Mouse (Mus musculus) adrenal gland, postnatal 4 days (tissue): ENCODE measurements around the gene Gm28845. TPM values are rescaled to one million over a fixed set of nuclear protein-coding genes. Genes with fewer than 3 reads are reported as not detected.
"Not testable (repeated sequence)": the region's sequence is repeated elsewhere in the genome, so short reads cannot be mapped to it uniquely, and the experiment has no call there.

Source experiments
- DNase-seq, 2 experiments: peaks; one replicate each; pipeline ENCODE4 v3.0.0; 2021 to 2022; ENCODE audit warnings: low spot score in 2 of 2, mixed read lengths in 2 of 2
- total RNA-seq, 2 experiments: library from RNA; stranded (reverse); gene quantifications; 2 replicates each; pipeline ENCODE4 v1.2.3; 2021

The Gm28845 gene
- total RNA-seq, 2 experiments from 2014 or later = not detected

DNA sequence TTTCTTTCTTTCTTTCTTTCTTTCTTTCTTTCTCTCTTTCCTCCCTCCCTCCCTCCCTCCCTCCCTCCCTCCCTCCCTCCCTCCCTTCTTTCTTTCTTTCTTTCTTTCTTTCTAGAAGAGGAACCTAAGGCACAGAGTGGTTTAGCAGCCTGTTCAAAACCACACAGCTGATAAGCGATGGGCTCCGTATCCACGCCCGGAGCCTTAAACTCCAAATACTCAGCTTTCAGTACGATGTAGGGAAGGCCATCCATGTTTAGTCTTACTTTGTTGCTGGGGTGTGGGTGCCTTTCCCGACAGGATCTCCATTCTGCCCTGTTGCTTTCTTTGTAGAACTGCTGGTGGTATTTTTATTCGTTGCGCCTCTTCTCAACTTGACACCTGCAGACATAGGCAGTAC, 10.2 kb downstream of the Gm28845 start:
- DNase-seq = no peak

DNA sequence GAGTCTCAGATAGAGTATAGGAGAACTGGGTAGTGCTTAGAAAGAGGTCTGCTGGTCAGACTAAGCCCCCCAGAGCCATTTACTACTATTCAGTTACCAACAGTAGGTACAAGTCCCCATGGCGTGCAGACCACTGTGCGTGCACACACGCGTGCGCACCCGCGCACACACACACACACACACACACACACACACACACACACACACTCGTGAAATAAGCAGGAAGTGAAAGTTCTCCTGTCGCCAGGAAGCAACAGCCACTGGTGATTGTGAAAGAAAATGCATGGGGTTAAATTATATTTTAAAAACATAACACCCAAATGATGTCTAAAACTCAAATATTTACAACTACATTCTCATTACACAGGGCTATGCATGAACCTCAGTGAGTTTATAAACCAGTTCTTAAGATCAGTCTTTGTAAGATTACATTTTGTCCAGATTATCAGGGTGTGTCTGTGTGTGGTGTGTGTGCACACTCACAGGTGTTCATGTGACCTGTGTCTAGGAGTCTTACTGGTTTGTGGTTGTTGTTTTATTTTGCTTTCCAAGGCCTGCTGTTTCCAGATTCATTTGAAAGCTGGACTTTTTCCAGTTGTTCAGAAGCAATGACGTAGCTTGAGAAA, 11.6 kb downstream of the Gm28845 start:
- DNase-seq = no peak

DNA sequence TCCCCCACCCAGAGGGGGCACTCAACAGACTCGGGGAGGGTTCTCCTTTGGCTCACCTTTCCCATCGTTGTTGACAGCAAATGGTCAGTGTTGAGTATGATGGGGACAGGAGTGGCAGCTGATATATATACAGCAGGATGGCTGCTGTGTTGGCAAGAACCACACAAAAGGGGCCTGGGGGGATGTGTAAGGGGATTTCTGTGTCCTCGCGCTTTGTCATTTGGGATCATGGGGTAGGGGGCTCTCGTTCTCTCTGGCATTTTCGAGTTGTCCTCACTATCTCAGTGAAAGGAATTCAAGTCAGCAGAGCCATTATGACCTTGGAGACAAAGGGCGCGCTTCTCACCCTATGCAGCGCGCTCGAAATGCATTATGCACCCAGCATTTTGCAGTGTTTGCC, 16.1 kb downstream of the Gm28845 start, which contains the start of gene Cryga:
Gene Cryga (minus strand): TSS at position 101 of the 400 bp plus-strand sequence.
- DNase-seq = no peak

DNA sequence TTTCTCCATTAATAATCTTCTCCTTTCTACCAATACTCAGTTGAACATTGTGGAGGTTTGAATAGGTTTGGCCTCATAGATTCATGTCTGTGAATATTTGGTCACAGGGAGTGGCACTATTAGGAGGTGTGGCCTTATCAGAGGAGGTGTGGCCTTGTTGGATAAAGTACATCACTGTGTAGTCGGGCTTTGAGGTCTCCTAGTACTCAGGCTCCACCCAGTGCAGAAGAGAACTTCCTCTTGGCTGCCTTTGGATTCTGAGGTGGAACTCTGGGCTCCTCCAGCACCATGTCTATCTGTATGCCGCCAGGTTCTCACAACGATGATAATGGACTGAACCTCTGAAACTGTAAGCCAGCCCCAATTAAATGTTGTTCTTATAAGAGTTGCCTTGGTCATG, 22.4 kb downstream of the Gm28845 start:
- DNase-seq = no peak

DNA sequence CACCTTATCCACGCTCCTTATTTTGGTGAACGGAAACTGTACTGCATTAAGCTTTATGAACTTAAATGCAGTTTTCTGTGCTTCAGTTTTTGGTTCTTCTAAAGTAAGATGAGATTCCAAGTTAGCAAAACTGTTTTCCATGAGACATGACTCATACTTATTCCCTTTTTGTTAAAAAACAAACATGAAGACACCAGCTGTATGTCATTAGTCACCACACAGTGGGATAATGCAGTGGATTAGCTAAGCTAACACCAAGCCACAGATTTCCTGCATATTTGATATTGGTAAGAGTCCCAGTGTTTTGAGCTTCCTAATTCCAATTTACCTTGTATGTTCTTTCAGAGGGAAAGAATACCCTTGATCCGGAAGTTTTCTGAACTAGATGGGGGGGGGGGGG, 27.8 kb downstream of the Gm28845 start:
- DNase-seq = no peak

DNA sequence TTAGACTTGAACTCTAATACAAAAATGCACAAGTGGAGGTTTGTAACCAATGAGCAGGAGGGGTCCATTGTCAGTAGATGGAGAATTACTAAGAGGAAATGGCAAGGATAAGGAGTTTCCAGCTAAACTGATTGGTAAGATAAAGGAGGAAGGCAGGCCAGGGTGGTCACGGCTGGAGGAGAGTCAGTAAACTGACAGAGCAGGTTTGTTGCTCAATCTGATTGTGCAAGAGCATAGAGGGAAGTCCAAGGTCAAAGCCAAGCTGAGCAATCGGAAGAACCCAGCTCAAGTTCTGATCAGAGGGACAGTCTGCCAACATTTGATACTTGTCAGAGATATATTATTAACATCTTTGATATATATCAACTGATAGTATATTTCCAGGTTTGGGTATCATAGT, 29.0 kb downstream of the Gm28845 start:
- DNase-seq = no peak

DNA sequence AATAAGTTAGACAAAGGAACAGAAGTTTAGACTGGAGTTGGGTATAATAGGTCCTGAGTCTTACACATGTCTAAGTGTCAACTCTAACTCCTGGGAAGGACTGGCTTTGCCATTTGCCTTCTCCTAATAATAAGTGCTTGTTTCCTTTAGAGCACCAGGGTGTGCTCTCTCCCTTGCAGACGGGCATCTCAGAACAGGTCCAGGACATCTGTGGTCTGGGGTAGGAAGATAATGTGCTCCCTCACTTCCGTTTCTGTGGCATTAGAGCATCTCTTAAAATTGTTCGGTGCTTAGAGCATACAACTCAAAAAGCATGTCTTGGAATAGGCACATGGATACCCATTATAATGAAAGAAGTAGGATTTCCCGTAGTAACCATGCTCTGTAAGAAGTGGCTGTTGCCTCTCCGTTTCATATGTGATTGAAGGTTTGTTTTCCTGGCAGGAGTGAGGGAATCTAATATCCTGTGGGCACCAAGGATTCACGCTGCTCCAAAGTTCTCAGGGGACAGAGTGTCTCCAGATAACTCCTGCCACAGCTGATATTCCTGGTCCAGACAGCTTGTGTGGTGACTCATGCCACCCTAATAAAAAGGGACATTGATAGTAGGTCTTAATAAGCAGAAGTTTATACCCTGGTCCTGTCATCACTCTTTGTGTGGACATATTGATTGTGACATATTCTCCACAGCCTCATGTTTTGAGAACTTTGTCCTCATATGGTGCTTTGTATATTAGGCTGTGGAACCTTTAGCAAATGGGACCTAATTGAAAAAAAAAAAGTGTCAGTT, 30.6 kb downstream of the Gm28845 start:
- DNase-seq = no peak

DNA sequence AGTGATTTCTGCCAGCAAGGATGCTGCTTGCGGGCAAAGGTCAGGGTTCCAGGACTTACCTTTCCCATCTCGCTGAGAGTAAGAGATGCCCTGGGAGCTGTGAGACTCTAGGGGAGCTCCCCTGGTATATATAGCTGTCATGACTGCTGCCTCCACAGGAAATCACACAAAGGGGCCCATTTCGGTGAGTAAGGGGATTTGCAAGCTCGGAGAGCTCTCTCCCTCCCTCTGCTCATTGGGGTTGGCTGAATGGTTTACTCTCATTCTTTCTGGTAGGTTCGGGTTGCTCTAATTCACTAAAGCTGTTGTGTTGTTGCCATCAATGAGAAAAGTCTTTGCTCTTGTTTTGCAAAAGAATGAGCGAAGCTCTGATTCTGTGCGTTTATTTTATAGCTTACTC, 37.2 kb downstream of the Gm28845 start, which contains the start of gene Crygb:
Gene Crygb (minus strand): TSS at position 101 of the 400 bp plus-strand sequence.
- no peak for DNase-seq

DNA sequence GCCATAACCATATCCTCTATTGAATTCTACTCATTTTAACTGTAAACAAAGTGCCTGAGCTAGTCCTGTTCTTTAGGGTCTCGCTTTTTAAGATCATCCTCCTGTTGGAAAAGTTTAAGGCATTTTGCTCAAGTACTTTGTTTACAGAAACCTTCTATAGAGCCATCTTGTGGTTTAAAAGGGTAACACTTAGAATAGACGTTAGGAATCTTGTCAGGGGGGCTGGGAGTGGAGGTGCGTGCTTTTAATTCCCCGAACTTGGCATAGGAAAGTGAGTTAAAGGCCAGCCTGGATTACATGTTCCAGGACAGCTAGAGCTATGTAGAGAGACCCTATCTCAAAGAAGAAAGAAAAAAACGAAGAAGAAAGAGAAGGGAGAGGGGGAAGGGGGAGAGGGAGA, 43.8 kb downstream of the Gm28845 start:
- no peak for DNase-seq

DNA sequence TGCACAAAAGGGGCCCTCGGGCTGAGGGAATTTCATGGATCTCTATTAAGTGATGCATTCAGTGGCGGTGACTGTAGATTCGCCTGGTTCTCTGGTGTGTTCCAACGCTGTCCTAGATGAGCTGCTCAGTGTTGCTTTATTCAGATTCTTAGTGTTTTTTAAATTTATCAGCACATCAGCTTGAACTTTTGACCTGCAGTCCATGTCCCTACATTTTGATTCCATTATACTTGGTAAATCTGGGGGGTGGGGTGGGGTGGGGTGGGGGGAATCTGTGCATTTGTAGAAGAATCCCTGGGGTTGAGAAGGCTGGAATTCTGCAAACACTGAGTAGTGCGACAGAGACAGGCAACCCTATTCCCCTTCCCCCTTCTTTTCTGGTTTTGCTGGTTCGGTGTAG, 45.8 kb downstream of the Gm28845 start, which contains the start of gene Crygc:
Gene Crygc (minus strand): TSS at position 101 of the 400 bp plus-strand sequence.
- DNase-seq = no peak

DNA sequence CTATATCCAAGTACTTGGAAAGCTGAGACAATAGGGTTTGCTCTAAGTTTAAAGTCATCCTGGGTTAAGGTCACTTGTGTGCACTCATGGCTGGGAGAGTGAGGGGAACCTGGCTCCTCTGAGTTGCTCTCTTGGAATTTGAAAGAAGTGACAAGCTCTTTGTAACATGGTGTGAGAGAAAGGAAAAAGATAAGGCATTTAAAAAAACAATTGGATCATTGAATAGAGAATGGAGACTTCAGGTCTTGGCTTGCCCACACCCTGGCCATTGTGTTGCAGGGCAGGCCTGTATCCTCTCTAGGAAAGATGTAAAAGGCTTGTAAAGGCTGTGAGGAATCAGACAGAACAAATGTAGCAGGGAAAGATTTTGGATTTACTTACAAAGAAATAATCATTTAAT, 51.5 kb downstream of the Gm28845 start:
- no peak for DNase-seq

DNA sequence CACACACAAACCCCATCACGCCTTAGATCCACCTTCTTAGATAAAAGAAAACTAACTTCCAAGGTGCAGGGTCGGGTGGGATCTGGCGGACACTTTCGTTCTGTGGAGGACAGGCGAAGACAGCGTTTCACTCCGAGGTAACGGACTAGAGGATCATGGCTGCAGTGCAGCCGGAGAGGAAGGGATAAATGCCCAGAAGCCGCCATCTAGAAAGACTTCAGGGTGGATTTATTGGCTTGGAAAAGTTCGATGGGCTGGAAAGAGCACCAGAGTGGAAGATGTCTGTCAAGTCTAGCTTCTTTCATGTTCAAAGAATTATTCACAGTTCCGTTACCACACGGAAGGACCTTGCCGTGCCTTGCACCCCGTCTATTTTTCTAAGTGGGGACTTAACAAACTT, 55.2 kb downstream of the Gm28845 start:
- no peak for DNase-seq

DNA sequence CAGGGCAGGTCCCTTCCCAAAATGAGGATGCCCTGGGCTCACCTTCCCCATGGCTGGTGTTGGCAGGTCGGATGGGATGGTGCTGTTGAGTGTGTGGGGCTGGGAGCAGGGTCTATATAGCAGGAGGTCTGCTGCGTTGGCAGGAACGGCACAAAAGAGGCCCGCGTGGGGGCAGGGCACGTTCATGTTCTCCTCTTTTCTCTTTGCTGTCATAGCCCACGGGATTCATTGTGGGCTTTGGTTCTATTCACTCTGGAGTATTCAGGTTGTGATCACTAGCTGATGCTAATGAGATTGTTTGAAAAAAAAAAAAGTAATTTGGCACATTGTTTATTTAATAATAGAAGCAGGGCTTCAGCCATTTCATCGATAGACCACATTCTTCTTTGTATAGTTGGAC, 56.0 kb downstream of the Gm28845 start, which contains the start of gene Crygd:
Gene Crygd (minus strand): TSS at position 101 of the 400 bp plus-strand sequence.
- no peak for DNase-seq

DNA sequence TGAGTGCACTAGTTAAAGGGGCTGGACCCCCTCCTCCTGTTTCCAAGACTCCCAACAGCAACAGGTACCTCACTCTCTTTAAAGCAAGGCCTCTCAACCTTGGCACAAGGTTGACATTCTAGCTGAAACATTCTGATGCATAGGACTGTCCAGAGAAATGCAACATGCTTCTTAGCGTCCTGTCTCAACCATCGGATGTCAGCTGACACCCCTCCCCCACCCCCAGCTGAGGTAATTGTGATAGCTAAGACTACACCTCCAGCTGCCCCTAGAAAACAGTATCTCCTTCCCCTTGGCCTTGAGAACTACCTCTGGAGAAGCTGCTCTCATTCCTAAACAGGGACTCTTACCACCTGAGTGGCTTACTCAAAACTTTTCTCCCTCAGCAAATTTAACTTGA, 67.2 kb downstream of the Gm28845 start:
- no peak for DNase-seq

DNA sequence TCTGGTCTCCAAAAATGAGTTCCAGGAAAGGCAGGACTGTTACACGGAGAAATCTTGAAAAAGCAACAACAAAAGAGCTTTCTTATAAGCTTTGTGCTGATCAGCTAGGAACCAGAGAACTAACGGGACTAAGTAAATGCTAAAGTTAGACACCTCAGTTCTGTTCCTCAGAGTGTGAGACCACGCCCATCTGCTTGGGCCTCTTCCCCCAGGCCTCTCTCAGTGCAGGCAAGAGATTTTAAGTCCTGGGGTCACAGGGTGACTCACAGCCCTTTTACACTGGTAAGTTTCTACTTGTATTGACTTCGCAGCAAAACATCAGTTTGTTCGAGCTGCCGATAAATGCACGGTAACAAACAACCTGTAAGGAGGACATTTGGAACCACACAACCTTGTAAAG, 67.7 kb downstream of the Gm28845 start:
- DNase-seq = no peak

DNA sequence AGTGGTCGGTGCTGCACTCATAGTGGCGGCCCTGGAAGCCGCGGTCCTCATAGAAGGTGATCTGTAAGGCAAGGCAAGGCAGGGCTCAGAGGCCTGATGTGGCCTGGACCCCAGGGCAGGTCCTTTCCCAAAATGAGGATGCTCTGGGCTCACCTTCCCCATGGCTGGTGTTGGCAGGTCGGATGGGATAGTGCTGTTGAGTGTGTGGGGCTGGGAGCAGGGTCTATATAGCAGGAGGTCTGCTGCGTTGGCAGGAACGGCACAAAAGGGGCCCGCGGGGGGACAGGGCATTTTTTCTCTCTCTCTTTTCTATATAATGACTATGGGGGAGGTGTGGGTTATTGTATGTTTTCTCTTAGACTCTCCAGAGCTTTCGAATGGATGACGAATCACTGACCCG, 68.4 kb downstream of the Gm28845 start, which contains the start of gene Cryge:
Gene Cryge (minus strand): TSS at position 198 of the 400 bp plus-strand sequence.
- not testable (repeated sequence) for DNase-seq

Other genes starting within 250 kb of the Gm28845 start
- 10 to 100 TPM; 27.0 to 29.2 TPM for gene Plekhm3, start 162.7 kb downstream of the Gm28845 start, total RNA-seq
- gene Akr1cl, start 86.8 kb downstream of the Gm28845 start, total RNA-seq = 100 to 1,000 TPM; 902 to 972 TPM
- under 1 TPM in 1 of 2 experiments, not detected in 1; 0.50 TPM for gene Cryge, start 68.4 kb downstream of the Gm28845 start, total RNA-seq
- not detected for gene Crygd, start 56.1 kb downstream of the Gm28845 start, total RNA-seq
- not detected for gene Crygc, start 45.9 kb downstream of the Gm28845 start, total RNA-seq
- not detected for gene Crygb, start 37.3 kb downstream of the Gm28845 start, total RNA-seq
- gene Cryga, start 16.2 kb downstream of the Gm28845 start, total RNA-seq = not detected
- gene D630023F18Rik, start 3.7 kb upstream of the Gm28845 start, total RNA-seq = 1 to 10 TPM in 1 of 2 experiments, not detected in 1; 1.2 TPM
- gene Idh1, start 66.9 kb upstream of the Gm28845 start, total RNA-seq = 100 to 1,000 TPM; 373 to 385 TPM
- 10 to 100 TPM; 34.6 to 36.0 TPM for gene Pikfyve, start 67.1 kb upstream of the Gm28845 start, total RNA-seq
- not detected for gene Pth2r, start 162.5 kb upstream of the Gm28845 start, total RNA-seq